Mouse (Mus musculus): Measurements from ENCODE around the gene Zic1. TPM values are rescaled to one million over a fixed set of nuclear protein-coding genes. Genes with fewer than 3 reads are reported as not detected.

Gene Zic1
- polyA plus RNA-seq (2015; fragmentation: Nextera tagmentation; extraction: Ambion mirVana): 0.26 and 0.61 TPM in 2 replicates

DNA sequence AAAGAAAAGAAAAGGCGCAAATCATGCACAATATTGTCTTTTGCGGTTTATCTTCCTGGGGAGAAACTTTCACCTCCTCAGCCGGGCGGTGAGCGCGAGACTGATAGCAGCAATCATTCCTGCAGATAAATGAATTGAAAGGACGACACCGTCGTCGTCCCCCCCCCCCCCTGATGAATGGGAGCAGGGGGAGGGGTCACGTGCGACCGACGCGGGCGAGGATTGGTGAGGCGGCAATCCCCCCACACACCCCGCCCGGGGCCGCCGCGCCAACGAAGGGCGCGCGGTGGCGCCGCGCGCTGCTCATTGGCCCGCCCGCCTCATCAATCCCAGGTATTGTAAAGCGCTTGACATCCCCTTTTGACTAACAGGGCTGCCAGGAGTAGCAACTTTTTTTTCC, at the start of gene Zic1:
Gene Zic1, minus strand, starts transcription at position 147 of the 400 bp plus-strand sequence.
- no peak within 1 kb of the TSS for H3K27ac ChIP-seq (replicated peaks)
- peaks cover 26% of the 10 kb centered on the region for H3K4me1 ChIP-seq
- under 1% methylated on average over 33 of the region's 33 CpGs for WGBS
- peaks cover 89% of the 10 kb centered on the region for H3K27me3 ChIP-seq
- H3K4me2 ChIP-seq (replicated peaks): peak within 1 kb of the TSS; percentile 46
- H3K36me3 ChIP-seq: no peaks in the 10 kb centered on the region
- peak within 1 kb of the TSS; percentile 39 for H3K4me3 ChIP-seq (replicated peaks)
- H3K9ac ChIP-seq: no peak within 1 kb of the TSS
- no peak for ATAC-seq (ENCODE audit: insufficient number of reproducible peaks, low FRiP score, low TSS enrichment, low read depth)
- no peaks in the 10 kb centered on the region for H3K9me3 ChIP-seq (replicated peaks)

DNA sequence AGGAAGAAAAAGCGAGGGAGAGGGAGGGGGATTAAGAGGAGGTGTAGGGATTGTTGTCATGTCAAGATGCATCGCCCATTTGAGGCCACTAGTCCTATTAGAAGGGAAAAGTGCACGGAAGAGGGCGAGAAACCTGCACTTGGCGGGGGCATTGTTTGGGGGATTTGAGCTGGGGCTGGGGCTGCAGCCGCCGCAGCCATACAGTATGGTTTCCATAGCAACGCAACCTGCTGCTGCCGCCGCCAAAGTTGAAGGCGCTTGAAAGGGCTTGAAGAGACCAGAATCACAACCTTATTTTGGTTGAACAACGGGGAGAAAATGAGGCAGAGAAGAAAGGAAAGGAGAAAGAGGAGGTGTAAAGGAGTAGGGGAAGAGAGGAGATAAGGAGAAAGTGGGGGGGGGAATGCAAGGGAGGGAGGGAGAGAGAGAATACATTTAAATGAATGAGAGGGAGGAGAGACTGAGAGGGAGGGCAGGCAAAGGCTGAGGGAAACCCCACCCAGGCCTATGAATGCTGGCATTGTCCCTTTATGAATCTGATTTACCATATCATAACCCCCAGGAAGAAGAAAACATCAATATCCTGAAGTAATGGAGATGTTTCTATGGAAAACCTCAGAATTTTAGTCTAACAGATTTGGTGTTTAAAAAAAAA, 48.5 kb upstream of the Zic1 start:
- H3K4me2 ChIP-seq (replicated peaks): no peak overlapping the region
- H3K9ac ChIP-seq: no peak overlapping the region
- peaks cover 85% of the 10 kb centered on the region for H3K27me3 ChIP-seq
- H3K9me3 ChIP-seq (replicated peaks): no peaks in the 10 kb centered on the region
- WGBS: under 1% methylated on average over 12 of the region's 12 CpGs
- no peaks in the 10 kb centered on the region for H3K36me3 ChIP-seq
- ATAC-seq (ENCODE audit: insufficient number of reproducible peaks, low FRiP score, low TSS enrichment, low read depth): no peak
- H3K4me1 ChIP-seq: no peaks in the 10 kb centered on the region
- no peak overlapping the region for H3K4me3 ChIP-seq (replicated peaks)
- H3K27ac ChIP-seq (replicated peaks): no peak overlapping the region

DNA sequence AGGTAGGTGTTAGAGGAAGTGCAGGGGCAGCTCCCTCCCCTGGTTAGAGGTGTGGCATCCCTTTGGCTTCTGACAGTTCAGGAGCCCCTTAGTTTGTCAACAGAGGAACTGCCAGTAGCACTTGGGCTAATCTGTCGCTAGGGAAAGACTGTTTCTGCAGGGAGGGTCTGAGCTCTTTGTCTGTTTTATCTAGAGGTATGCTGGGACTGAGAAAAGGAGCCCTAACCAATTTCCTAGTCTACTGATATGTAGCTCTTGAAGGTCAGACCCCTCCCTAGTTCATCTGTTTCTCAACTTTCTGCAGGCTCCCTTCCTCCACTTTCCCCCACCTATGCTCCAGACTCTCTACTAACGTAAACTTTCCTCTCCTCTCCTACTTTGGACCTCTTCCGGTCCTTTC, 44.2 kb upstream of the Zic1 start:
- Histone ChIP-seq H3K36me3 (no peaks in the 10 kb centered on the region), H3K4me3 (replicated peaks) (no peak overlapping the region), H3K4me2 (replicated peaks) (no peak overlapping the region), H3K9ac (no peak overlapping the region), H3K9me3 (replicated peaks) (no peaks in the 10 kb centered on the region), H3K4me1 (no peaks in the 10 kb centered on the region), H3K27me3 (peaks cover 78% of the 10 kb centered on the region), H3K27ac (replicated peaks) (no peak overlapping the region)
- no peak for ATAC-seq (ENCODE audit: insufficient number of reproducible peaks, low FRiP score, low TSS enrichment, low read depth)
- 4% methylated on average over 3 of the region's 3 CpGs for WGBS

DNA sequence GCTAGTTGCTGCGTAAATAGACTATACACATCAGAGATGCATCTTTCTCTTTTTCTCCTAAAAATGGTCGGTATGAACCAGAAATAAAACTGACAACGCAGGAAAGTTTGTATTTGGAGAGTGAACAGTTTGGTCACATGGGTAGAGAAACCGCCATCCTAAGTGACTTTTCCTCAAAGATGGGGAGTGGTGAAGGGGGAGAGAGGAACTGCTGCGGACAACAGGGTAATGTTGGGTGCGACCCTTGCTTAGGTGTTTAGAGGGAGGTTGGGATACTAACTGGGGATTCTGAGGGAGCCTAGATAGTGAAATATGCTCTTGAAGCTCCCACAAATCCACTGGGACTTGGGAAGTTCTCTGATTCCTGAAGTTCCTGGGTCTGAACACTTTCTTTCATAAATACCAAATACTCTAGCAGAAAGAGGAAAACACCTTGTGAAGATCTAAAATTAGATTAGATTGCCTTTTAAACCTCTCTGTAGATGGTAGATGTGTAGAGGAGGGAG, 40.7 kb upstream of the Zic1 start:
- no peak overlapping the region for H3K27ac ChIP-seq (replicated peaks)
- H3K9ac ChIP-seq: no peak overlapping the region
- H3K36me3 ChIP-seq: no peaks in the 10 kb centered on the region
- no peak overlapping the region for H3K4me3 ChIP-seq (replicated peaks)
- H3K27me3 ChIP-seq: peaks cover 87% of the 10 kb centered on the region
- no peaks in the 10 kb centered on the region for H3K9me3 ChIP-seq (replicated peaks)
- WGBS: under 1% methylated on average over 6 of the region's 6 CpGs
- ATAC-seq (ENCODE audit: insufficient number of reproducible peaks, low FRiP score, low TSS enrichment, low read depth): no peak
- H3K4me1 ChIP-seq: no peaks in the 10 kb centered on the region
- no peak overlapping the region; the same call in 1 of the 2 replicates for H3K4me2 ChIP-seq (replicated peaks)

DNA sequence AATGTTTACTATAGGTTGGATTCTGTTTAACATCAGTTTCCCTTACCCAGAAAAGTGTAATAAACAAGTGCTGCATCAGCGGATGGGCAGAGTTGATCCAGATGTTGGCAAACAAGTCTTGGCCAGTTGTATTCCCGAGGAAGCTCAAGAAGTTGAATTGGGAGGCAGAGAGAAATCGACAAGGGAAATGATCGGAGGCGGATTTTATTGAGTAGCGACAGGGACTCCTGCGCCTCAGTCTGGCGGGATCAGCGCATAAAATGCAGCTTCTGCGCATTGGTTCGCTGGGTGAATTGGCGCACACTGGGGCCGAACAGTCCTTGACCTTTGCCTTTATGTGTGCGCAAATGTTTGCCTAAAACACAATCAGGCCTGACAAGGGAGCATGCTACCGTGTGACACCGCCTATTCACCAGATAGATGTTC, 40.2 kb upstream of the Zic1 start:
- no peak for ATAC-seq (ENCODE audit: insufficient number of reproducible peaks, low FRiP score, low TSS enrichment, low read depth)
- Histone ChIP-seq H3K4me3 (replicated peaks) (no peak overlapping the region), H3K27ac (replicated peaks) (no peak overlapping the region), H3K9ac (no peak overlapping the region), H3K9me3 (replicated peaks) (no peaks in the 10 kb centered on the region), H3K27me3 (peaks cover 87% of the 10 kb centered on the region), H3K4me2 (replicated peaks) (no peak overlapping the region; the same call in 1 of the 2 replicates), H3K36me3 (no peaks in the 10 kb centered on the region), H3K4me1 (no peaks in the 10 kb centered on the region)
- WGBS: under 1% methylated on average over 16 of the region's 16 CpGs

DNA sequence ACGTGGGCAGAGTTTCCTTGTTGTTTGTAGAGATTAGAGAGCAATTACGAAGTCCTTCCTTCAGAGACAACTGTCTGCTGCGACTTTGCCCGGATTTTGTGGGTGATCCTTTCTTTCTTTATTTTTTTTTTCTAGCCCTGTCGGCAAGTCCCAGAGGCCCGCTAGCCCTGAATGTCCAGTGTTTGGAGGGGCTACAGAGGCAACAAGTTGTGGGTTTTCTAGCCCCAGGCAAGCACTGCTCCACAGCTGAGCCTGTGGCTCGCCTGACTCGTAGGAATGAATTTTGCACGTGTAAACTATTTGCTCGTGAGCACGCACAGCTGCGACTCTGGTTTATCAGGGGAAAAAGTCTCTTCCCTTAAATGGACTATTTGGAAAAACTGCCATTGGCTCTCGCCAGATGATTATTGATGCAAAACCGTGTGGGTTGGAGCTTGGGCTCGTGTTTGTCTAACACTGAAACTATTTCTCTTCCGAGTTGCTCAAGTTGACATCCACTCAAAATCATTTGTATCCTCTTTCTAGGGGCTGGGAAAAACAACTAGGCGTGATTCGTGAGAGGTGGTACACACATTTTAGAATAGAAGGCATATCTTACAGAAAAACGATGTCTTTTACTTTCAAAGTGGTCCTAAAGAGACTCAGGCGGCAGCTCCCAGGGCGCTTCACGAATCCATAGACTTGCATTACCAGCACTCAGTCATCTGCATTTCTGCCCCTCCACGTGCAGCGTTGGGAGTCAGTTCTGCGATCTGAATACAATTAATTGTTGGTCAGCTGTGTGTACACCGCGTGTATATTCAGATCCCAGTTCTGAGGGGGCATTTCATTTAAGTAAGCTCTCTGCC, 39.5 kb upstream of the Zic1 start:
- Histone ChIP-seq H3K4me1 (no peaks in the 10 kb centered on the region), H3K9me3 (replicated peaks) (no peaks in the 10 kb centered on the region), H3K4me3 (replicated peaks) (no peak overlapping the region), H3K27me3 (peaks cover 87% of the 10 kb centered on the region), H3K27ac (replicated peaks) (no peak overlapping the region), H3K36me3 (no peaks in the 10 kb centered on the region), H3K9ac (no peak overlapping the region), H3K4me2 (replicated peaks) (no peak overlapping the region)
- ATAC-seq (ENCODE audit: insufficient number of reproducible peaks, low FRiP score, low TSS enrichment, low read depth): no peak
- WGBS: under 1% methylated on average over 27 of the region's 27 CpGs

DNA sequence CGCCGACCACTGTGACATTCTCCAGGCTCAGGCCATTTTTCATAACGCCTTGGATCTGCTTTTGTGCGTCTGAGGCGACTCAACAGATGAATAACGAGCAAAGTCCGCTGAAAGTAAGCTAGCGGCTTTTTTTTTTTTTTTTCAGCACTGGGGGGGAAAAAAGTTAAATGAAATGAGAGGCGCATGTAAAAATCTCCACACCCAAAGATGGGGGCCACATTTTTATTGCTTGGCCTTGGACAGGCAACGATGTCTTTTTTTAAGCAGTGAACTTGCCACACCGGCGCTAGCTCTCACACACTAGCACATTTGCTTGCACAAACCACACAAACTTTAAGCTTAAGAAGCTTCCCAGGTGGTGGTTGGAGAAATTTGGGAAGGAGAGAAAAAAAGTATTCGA, 38.6 kb upstream of the Zic1 start:
- no peak for ATAC-seq (ENCODE audit: insufficient number of reproducible peaks, low FRiP score, low TSS enrichment, low read depth)
- no peak overlapping the region for H3K9ac ChIP-seq
- H3K27me3 ChIP-seq: peaks cover 87% of the 10 kb centered on the region
- no peak overlapping the region for H3K27ac ChIP-seq (replicated peaks)
- H3K4me2 ChIP-seq (replicated peaks): no peak overlapping the region
- H3K4me1 ChIP-seq: no peaks in the 10 kb centered on the region
- H3K9me3 ChIP-seq (replicated peaks): no peaks in the 10 kb centered on the region
- no peak overlapping the region for H3K4me3 ChIP-seq (replicated peaks)
- 1% methylated on average over 13 of the region's 13 CpGs for WGBS
- no peaks in the 10 kb centered on the region for H3K36me3 ChIP-seq

DNA sequence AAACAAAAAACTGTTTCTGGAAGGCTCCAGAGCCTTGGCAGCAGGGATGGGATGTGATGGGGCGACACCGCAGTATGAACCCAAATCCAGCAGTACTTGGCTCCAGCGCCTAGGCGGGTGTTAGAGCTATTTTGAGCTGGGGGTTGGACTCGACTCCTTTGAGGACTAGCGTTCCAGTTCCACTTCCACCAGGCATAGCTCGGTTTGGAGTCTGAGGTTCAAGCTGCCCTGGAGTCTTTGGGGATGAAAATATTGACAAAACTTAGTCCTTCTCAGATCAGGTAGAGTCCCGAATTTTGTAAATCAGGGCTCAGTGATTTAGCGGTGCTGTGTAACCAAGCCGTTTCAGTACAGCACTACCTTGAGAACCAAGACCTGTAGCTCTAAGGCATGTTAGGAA, 35.9 kb upstream of the Zic1 start:
- 1% methylated on average over 10 of the region's 10 CpGs for WGBS
- Histone ChIP-seq H3K4me1 (no peaks in the 10 kb centered on the region), H3K9me3 (replicated peaks) (no peaks in the 10 kb centered on the region), H3K27me3 (peaks cover 95% of the 10 kb centered on the region), H3K4me3 (replicated peaks) (no peak overlapping the region), H3K27ac (replicated peaks) (no peak overlapping the region), H3K9ac (no peak overlapping the region), H3K36me3 (no peaks in the 10 kb centered on the region), H3K4me2 (replicated peaks) (no peak overlapping the region)
- ATAC-seq (ENCODE audit: insufficient number of reproducible peaks, low FRiP score, low TSS enrichment, low read depth): no peak

DNA sequence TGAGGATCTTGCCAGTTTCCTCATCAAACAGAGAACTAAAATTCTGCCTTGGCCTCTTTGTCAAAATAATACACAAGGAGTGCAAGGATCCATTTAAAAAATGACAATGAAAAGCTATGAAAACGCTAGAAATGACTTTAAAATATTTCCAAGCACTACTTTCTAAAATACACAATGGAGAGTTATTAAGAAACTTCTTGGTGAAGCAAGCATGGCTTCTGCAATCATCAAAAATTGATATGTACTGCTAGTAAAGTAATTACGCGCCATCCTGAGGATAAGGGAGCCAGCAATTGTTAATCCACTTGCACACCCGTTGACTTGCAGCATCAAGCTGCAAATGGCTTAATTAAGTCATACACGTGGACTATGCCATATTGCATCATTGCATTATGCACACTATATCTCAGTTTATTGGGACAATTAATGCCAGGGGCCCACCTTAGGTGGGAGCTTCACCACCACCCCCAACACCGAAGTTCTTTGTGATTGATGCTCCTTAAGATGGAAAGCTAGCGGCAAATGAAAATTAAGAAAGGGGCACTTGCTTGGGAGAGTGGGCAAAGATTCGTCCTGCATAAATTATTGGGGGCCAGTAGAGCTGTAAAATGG, 35.0 kb upstream of the Zic1 start:
- Histone ChIP-seq H3K4me2 (replicated peaks) (no peak overlapping the region), H3K27ac (replicated peaks) (no peak overlapping the region), H3K9me3 (replicated peaks) (no peaks in the 10 kb centered on the region), H3K4me1 (no peaks in the 10 kb centered on the region), H3K9ac (no peak overlapping the region), H3K4me3 (replicated peaks) (no peak overlapping the region), H3K27me3 (peaks cover 95% of the 10 kb centered on the region), H3K36me3 (no peaks in the 10 kb centered on the region)
- 5% methylated on average over 8 of the region's 8 CpGs for WGBS
- ATAC-seq (ENCODE audit: insufficient number of reproducible peaks, low FRiP score, low TSS enrichment, low read depth): no peak

DNA sequence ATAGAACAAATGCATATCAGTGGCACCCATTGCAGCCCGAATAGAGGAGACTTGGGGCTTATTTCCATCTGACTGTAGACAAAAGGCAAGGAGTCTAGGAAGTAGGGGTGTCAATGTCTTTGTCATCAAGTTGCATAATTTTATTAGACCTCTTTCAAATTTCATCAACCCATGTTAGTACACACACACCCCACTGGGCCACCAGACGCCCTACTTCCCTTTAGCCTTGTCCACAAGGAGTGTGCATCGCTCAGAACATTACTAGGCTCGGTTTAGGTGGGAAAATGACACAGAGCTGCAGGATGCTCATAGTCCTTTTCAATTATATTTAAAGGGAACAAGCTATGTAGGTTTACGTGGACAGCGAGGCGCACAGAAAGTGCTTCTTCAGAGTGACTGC, 34.4 kb upstream of the Zic1 start:
- Histone ChIP-seq H3K36me3 (no peaks in the 10 kb centered on the region), H3K9me3 (replicated peaks) (no peaks in the 10 kb centered on the region), H3K4me3 (replicated peaks) (no peak overlapping the region), H3K27ac (replicated peaks) (no peak overlapping the region), H3K4me2 (replicated peaks) (no peak overlapping the region), H3K27me3 (peaks cover 95% of the 10 kb centered on the region), H3K9ac (no peak overlapping the region), H3K4me1 (no peaks in the 10 kb centered on the region)
- no peak for ATAC-seq (ENCODE audit: insufficient number of reproducible peaks, low FRiP score, low TSS enrichment, low read depth)
- WGBS: 13% methylated on average over 7 of the region's 7 CpGs

DNA sequence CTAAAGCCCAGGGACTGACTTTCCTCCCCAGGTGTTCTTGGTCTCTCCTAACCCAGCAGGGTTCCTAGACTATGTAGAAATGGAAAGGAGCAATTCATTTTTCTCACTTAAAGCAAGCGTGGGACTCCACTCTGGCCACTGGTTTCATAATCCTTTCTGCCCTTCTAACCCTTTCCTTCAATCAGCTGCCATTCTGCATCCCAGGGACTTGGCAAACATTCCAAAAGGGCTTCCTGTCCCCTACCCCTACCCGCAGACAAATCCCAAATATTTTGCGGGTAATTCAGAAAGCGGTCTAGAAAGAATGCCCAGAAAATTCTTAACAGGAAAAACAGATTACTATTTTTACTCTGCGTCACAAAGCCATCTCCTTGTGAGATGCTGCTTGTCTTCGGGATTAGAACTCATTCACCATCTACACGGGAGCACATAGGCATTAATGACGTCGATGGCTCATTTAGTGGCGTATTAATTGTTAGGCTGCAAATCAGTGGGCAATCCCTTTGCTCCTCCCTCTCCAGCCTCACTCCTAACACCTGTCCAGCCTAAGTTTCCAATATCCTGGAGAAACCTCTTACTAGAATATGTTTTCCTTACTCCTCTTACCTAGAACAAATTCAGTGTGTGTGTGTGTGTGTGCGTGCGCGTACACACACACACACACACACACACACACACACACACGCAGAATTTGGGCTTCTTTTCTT, 29.6 kb upstream of the Zic1 start:
- Histone ChIP-seq H3K9ac (no peak overlapping the region), H3K36me3 (no peaks in the 10 kb centered on the region), H3K4me3 (replicated peaks) (no peak overlapping the region), H3K9me3 (replicated peaks) (no peaks in the 10 kb centered on the region), H3K27ac (replicated peaks) (no peak overlapping the region), H3K4me2 (replicated peaks) (no peak overlapping the region), H3K4me1 (no peaks in the 10 kb centered on the region), H3K27me3 (peaks cover 93% of the 10 kb centered on the region)
- WGBS: 5% methylated on average over 14 of the region's 14 CpGs
- ATAC-seq (ENCODE audit: insufficient number of reproducible peaks, low FRiP score, low TSS enrichment, low read depth): no peak
